Mouse (Mus musculus) stomach, embryonic 15.5 days (tissue): Measurements from ENCODE around the gene H2al1c. TPM values are rescaled to one million over a fixed set of nuclear protein-coding genes. Genes with fewer than 3 reads are reported as not detected.
"Not testable (repeated sequence)": the region's sequence is repeated elsewhere in the genome, so short reads cannot be mapped to it uniquely, and the experiment has no call there.

Source experiments
- ATAC-seq: fragments of 200-750 bp; cut with Nextera tagmentation; 2 replicates; pipeline ENCODE4 v1.8.0; 2017; ENCODE audit warnings: low read depth, moderate number of reproducible peaks, moderate TSS enrichment; ENCODE audit not compliant: insufficient read depth, low FRiP score
- H3K27ac ChIP-seq: fragments of 300-500 bp; sonication (generic); 2 replicates; pipeline ENCODE4 v1.5.1; 2015; ENCODE audit warnings: mild to moderate bottlenecking, inconsistent platforms
- H3K27me3 ChIP-seq: fragments of 300-500 bp; sonication (generic); replicated peaks from 2 replicates; pipeline ENCODE4 v1.6.1; 2015; ENCODE audit warnings: inconsistent platforms
- H3K36me3 ChIP-seq: fragments of 300-500 bp; sonication (generic); 2 replicates; pipeline ENCODE4 v1.6.1; 2015; ENCODE audit warnings: inconsistent platforms
- H3K4me1 ChIP-seq: fragments of 300-500 bp; sonication (generic); 2 replicates; pipeline ENCODE4 v1.6.1; 2015; ENCODE audit warnings: inconsistent platforms
- H3K4me2 ChIP-seq: fragments of 300-500 bp; sonication (generic); 2 replicates; pipeline ENCODE4 v1.6.1; 2015; ENCODE audit warnings: mild to moderate bottlenecking, inconsistent platforms
- H3K4me3 ChIP-seq: fragments of 300-500 bp; sonication (generic); replicated peaks from 2 replicates; pipeline ENCODE4 v1.5.1; 2015; ENCODE audit warnings: inconsistent platforms
- H3K9ac ChIP-seq: fragments of 300-500 bp; sonication (generic); 2 replicates; pipeline ENCODE4 v1.6.1; 2015; ENCODE audit warnings: inconsistent platforms
- H3K9me3 ChIP-seq: fragments of 300-500 bp; sonication (generic); 2 replicates; pipeline ENCODE4 v1.6.1; 2016; ENCODE audit warnings: inconsistent platforms
- whole genome bisulfite sequencing: fragments of 180-500 bp; shearing (Covaris S2); methylation state at CpG from one replicate; pipeline ENCODE4 v1.1.7; 2015; 5-methylcytosine and 5-hydroxymethylcytosine counted together
- polyA plus RNA-seq: library from polyadenylated mRNA; unstranded; fragments of >200 nt; fragmentation: Nextera tagmentation; extraction: Ambion mirVana; gene quantifications from 2 replicates; pipeline ENCODE4 v1.2.1, GENCODE M21; 2015

Gene H2al1c
- polyA plus RNA-seq, 1 experiment from 2014 or later = not detected

GRCm38 (mm10) chrX:11311634-11312033, 6.2 kb downstream of the H2al1c start, which contains the start of gene H2al1e:
TSS of gene H2al1e (plus strand) at chrX:11311934.
- not testable (repeated sequence) for H3K36me3 ChIP-seq, H3K4me1 ChIP-seq, H3K27me3 ChIP-seq, H3K4me2 ChIP-seq, H3K27ac ChIP-seq, H3K9ac ChIP-seq, H3K4me3 ChIP-seq, ATAC-seq, H3K9me3 ChIP-seq
- WGBS = no CpG with 5 or more reads among the region's 3 CpGs

- not testable (repeated sequence) for H3K9me3 ChIP-seq, H3K36me3 ChIP-seq, H3K9ac ChIP-seq, ATAC-seq, H3K4me3 ChIP-seq, H3K27ac ChIP-seq, H3K27me3 ChIP-seq, H3K4me1 ChIP-seq, H3K4me2 ChIP-seq
- WGBS = no CpG with 5 or more reads among the region's 6 CpGs
Measured at GRCm38 (mm10) chrX:11314858-11315257, 9.4 kb downstream of the H2al1c start, which contains the start of gene H2al1f. TSS of gene H2al1f (plus strand) at chrX:11315158.

GRCm38 (mm10) chrX:11317956-11318355, 12.5 kb downstream of the H2al1c start, which contains the start of gene H2al1g:
TSS of gene H2al1g (plus strand) at chrX:11318256.
- ATAC-seq, H3K9ac ChIP-seq: not testable (repeated sequence)

DNA sequence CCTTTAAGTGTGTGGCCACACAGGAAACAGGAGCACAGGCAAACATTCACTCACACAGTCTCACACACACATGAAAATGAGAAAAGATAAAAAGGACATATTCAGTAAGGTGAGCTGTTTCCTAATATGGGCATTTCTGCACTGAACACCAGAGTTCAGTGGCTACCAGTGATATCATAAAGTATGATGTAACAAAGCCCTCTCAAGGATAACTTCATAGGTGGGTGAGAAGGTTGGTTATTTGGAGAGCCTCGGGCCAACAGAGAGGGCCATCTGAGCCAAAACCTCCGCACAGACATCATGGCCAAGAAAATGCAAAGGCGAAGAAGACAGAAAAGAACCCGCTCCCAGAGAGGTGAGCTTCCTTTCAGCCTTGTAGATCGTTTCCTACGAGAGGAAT, 15.7 kb downstream of the H2al1c start, which contains the start of gene H2al1h:
Gene H2al1h, plus strand, starts transcription at position 301 of the 400 bp plus-strand sequence.
- H3K27me3 ChIP-seq, H3K4me2 ChIP-seq, H3K9me3 ChIP-seq, H3K27ac ChIP-seq, H3K36me3 ChIP-seq, H3K9ac ChIP-seq, ATAC-seq, H3K4me1 ChIP-seq, H3K4me3 ChIP-seq: not testable (repeated sequence)
- WGBS = no CpG with 5 or more reads among the region's 6 CpGs

More at GRCm38 (mm10) chrX:11317956-11318355, 12.5 kb downstream of the H2al1c start, which contains the start of gene H2al1g:
- not testable (repeated sequence) for H3K4me1 ChIP-seq, H3K27ac ChIP-seq, H3K4me3 ChIP-seq, H3K36me3 ChIP-seq, H3K27me3 ChIP-seq, H3K4me2 ChIP-seq, H3K9me3 ChIP-seq
- no CpG with 5 or more reads among the region's 3 CpGs for WGBS

DNA sequence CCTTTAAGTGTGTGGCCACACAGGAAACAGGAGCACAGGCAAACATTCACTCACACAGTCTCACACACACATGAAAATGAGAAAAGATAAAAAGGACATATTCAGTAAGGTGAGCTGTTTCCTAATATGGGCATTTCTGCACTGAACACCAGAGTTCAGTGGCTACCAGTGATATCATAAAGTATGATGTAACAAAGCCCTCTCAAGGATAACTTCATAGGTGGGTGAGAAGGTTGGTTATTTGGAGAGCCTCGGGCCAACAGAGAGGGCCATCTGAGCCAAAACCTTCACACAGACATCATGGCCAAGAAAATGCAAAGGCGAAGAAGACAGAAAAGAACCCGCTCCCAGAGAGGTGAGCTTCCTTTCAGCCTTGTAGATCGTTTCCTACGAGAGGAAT, 18.9 kb downstream of the H2al1c start, which contains the start of gene H2al1i:
Gene H2al1i, plus strand, starts transcription at position 301 of the 400 bp plus-strand sequence.
- not testable (repeated sequence) for H3K4me2 ChIP-seq, H3K36me3 ChIP-seq, ATAC-seq, H3K27me3 ChIP-seq, H3K4me3 ChIP-seq, H3K9me3 ChIP-seq, H3K9ac ChIP-seq, H3K4me1 ChIP-seq, H3K27ac ChIP-seq
- 87% methylated on average over 2 of the region's 5 CpGs for WGBS

GRCm38 (mm10) chrX:11327522-11327921, 22.1 kb downstream of the H2al1c start, which contains the start of gene H2al1j:
TSS of gene H2al1j (plus strand) at chrX:11327822.
- not testable (repeated sequence) for H3K27me3 ChIP-seq, H3K9ac ChIP-seq, H3K4me1 ChIP-seq, ATAC-seq, H3K4me2 ChIP-seq, H3K9me3 ChIP-seq, H3K36me3 ChIP-seq, H3K27ac ChIP-seq, H3K4me3 ChIP-seq
- WGBS = 83% methylated on average over 2 of the region's 2 CpGs

- no peak overlapping the region for H3K4me2 ChIP-seq
- WGBS = 69% methylated on average over 9 of the region's 9 CpGs
- H3K27ac ChIP-seq = no peak overlapping the region
- H3K4me3 ChIP-seq = no peak overlapping the region
- ATAC-seq = no peak
- H3K4me1 ChIP-seq = no peaks in the 10 kb centered on the region
- no peak overlapping the region for H3K9ac ChIP-seq
- H3K9me3 ChIP-seq = no peaks in the 10 kb centered on the region
- no peaks in the 10 kb centered on the region for H3K36me3 ChIP-seq
- no peaks in the 10 kb centered on the region for H3K27me3 ChIP-seq
Measured at GRCm38 (mm10) chrX:11345762-11346161, 40.3 kb downstream of the H2al1c start.

GRCm38 (mm10) chrX:11346756-11347155, 41.3 kb downstream of the H2al1c start:
- Histone ChIP-seq H3K9me3 (no peaks in the 10 kb centered on the region), H3K9ac (no peak overlapping the region), H3K27ac (no peak overlapping the region), H3K36me3 (no peaks in the 10 kb centered on the region), H3K27me3 (no peaks in the 10 kb centered on the region), H3K4me2 (no peak overlapping the region), H3K4me3 (no peak overlapping the region), H3K4me1 (no peaks in the 10 kb centered on the region)
- WGBS = 87% methylated on average over 3 of the region's 3 CpGs
- no peak for ATAC-seq

Other genes starting within 250 kb of the H2al1c start
- gene H2al1a, start 6.4 kb upstream of the H2al1c start, polyA plus RNA-seq = not detected in 2 replicates
- not detected in 2 replicates for gene H2al1b, start 3.2 kb upstream of the H2al1c start, polyA plus RNA-seq
- not detected in 2 replicates for gene H2al1d, start 3.2 kb downstream of the H2al1c start, polyA plus RNA-seq
- not detected in 2 replicates for gene H2al1e, start 6.3 kb downstream of the H2al1c start, polyA plus RNA-seq
- not detected in 2 replicates for gene H2al1f, start 9.5 kb downstream of the H2al1c start, polyA plus RNA-seq
- gene H2al1g, start 12.6 kb downstream of the H2al1c start, polyA plus RNA-seq = not detected in 2 replicates
- gene H2al1h, start 15.8 kb downstream of the H2al1c start, polyA plus RNA-seq = not detected in 2 replicates
- not detected in 2 replicates for gene H2al1i, start 19.0 kb downstream of the H2al1c start, polyA plus RNA-seq
- not detected in 2 replicates for gene H2al1j, start 22.2 kb downstream of the H2al1c start, polyA plus RNA-seq